Mouse (Mus musculus) thymus, postnatal 25 days (tissue): Measurements from ENCODE around the gene Meis2.

ENCODE experiments used
- DNase-seq: peaks from one replicate; pipeline ENCODE4 v3.0.0; 2022

The Meis2 gene

GRCm38 (mm10) chr2:116067065-116067497 is 1.4 kb upstream of the Meis2 start:
- DNase-seq = no peak

- no peak for DNase-seq
Observed at GRCm38 (mm10) chr2:116066057-116066941, 660 bp upstream of the Meis2 start.

GRCm38 (mm10) chr2:116065057-116065456 is 582 bp downstream of the Meis2 start:
- no peak for DNase-seq

- DNase-seq = no peak
Observed at GRCm38 (mm10) chr2:116064521-116064920, 1.1 kb downstream of the Meis2 start.

GRCm38 (mm10) chr2:116063819-116064293 is 1.8 kb downstream of the Meis2 start:
- no peak for DNase-seq

- DNase-seq = no peak
Observed at GRCm38 (mm10) chr2:116062761-116063441, 2.7 kb downstream of the Meis2 start.

- no peak for DNase-seq
Observed at GRCm38 (mm10) chr2:116062251-116062651, 3.4 kb downstream of the Meis2 start.

- no peak for DNase-seq
Observed at GRCm38 (mm10) chr2:116061401-116062021, 4.1 kb downstream of the Meis2 start.

- DNase-seq = no peak
Observed at GRCm38 (mm10) chr2:116060701-116061400, 4.8 kb downstream of the Meis2 start.

- DNase-seq = no peak
Observed at GRCm38 (mm10) chr2:116060210-116060609, 5.4 kb downstream of the Meis2 start.

- no peak for DNase-seq
Observed at GRCm38 (mm10) chr2:116059661-116060060, 6.0 kb downstream of the Meis2 start.

- no peak for DNase-seq
Observed at GRCm38 (mm10) chr2:116059066-116059465, 6.6 kb downstream of the Meis2 start.

- DNase-seq = no peak
Observed at GRCm38 (mm10) chr2:116058511-116058910, 7.1 kb downstream of the Meis2 start.

GRCm38 (mm10) chr2:116056826-116057225 is 8.8 kb downstream of the Meis2 start:
- no peak for DNase-seq

- DNase-seq = no peak
Observed at GRCm38 (mm10) chr2:116055686-116056620, 9.7 kb downstream of the Meis2 start.

- DNase-seq = no peak
Observed at GRCm38 (mm10) chr2:116053931-116054330, 11.7 kb downstream of the Meis2 start.

- no peak for DNase-seq
Observed at GRCm38 (mm10) chr2:116052688-116053421, 12.8 kb downstream of the Meis2 start.

- DNase-seq = no peak
Observed at GRCm38 (mm10) chr2:116051906-116052614, 13.6 kb downstream of the Meis2 start.

- DNase-seq = no peak
Observed at GRCm38 (mm10) chr2:116049710-116050109, 15.9 kb downstream of the Meis2 start.

GRCm38 (mm10) chr2:116047365-116047764 is 18.3 kb downstream of the Meis2 start:
- no peak for DNase-seq
